Mouse (Mus musculus): ENCODE results near the gene Cluap1. TPM values are rescaled to one million over a fixed set of nuclear protein-coding genes. Genes with fewer than 3 reads are reported as not detected.
"Not testable (repeated sequence)": the region's sequence is repeated elsewhere in the genome, so short reads cannot be mapped to it uniquely, and the experiment has no call there.

Cluap1 gene
- polyA plus RNA-seq, 1 experiment from 2014 or later, result 18.4 TPM

DNA sequence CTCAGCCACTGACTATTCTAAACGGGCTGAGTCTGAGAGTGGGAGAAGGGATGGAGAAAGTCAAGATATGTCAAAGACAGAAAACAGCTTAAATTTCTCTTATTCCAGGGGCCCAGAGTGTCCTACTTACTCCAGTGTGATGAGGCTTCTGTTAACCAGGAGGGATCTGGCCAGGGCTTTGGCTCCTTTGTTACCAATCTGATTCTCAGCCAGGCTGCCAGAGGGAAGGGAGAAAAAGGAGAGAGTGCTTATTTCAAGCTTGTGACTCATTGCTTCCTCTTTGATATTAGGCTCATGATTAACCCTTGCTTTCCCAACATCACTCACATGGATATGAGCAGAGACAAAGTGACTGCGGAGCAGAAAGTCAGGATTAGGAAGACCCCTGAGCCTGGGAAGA is 50.7 kb downstream of the Cluap1 start:
- 39% methylated on average over 2 of the region's 2 CpGs for WGBS
- H3K9me3 ChIP-seq (ENCODE audit: low read length), result no peaks in the 10 kb centered on the region
- H3K27ac ChIP-seq (ENCODE audit: low read length), result no peak overlapping the region
- no peaks in the 10 kb centered on the region for H3K27me3 ChIP-seq (replicated peaks; ENCODE audit: insufficient read depth, low read length)
- H3K9ac ChIP-seq (replicated peaks; ENCODE audit: low read depth), result no peak overlapping the region
- no peak overlapping the region for H3K4me3 ChIP-seq (ENCODE audit: low read depth, low read length)
- ATAC-seq (0 out of 2 replicates have a peak, but pooled peaks have one; percentile 16), DNase-seq (ENCODE audit: low spot score) (peak; percentile 25)
- TF ChIP-seq EP300 (IDR thresholded peaks at IDR 0.05) (no peak), CTCF (IDR thresholded peaks at IDR 0.05) (no peak)
- no peak overlapping the region for H3K4me2 ChIP-seq (replicated peaks; ENCODE audit: low read depth, low read length)
- no peaks in the 10 kb centered on the region for H3K4me1 ChIP-seq (ENCODE audit: insufficient read depth, low read depth, low read length)
- H3K36me3 ChIP-seq (ENCODE audit: insufficient read depth, low read length), result no peaks in the 10 kb centered on the region

GRCm38 (mm10) chr16:3964990-3965389 is 56.4 kb downstream of the Cluap1 start:
- Histone ChIP-seq H3K4me2 (replicated peaks; ENCODE audit: low read depth, low read length) (no peak overlapping the region), H3K36me3 (ENCODE audit: insufficient read depth, low read length) (no peaks in the 10 kb centered on the region), H3K9ac (replicated peaks; ENCODE audit: low read depth) (no peak overlapping the region), H3K9me3 (ENCODE audit: low read length) (no peaks in the 10 kb centered on the region), H3K4me3 (ENCODE audit: low read depth, low read length) (no peak overlapping the region), H3K27ac (ENCODE audit: low read length) (no peak overlapping the region), H3K4me1 (ENCODE audit: insufficient read depth, low read depth, low read length) (no peaks in the 10 kb centered on the region), H3K27me3 (replicated peaks; ENCODE audit: insufficient read depth, low read length) (no peaks in the 10 kb centered on the region)
- DNase-seq (ENCODE audit: low spot score) (no peak), ATAC-seq (no peak)
- TF ChIP-seq EP300 (IDR thresholded peaks at IDR 0.05), result no peak
- no peak for TF ChIP-seq CTCF (IDR thresholded peaks at IDR 0.05)
- WGBS, result 61% methylated on average over 10 of the region's 10 CpGs

DNA sequence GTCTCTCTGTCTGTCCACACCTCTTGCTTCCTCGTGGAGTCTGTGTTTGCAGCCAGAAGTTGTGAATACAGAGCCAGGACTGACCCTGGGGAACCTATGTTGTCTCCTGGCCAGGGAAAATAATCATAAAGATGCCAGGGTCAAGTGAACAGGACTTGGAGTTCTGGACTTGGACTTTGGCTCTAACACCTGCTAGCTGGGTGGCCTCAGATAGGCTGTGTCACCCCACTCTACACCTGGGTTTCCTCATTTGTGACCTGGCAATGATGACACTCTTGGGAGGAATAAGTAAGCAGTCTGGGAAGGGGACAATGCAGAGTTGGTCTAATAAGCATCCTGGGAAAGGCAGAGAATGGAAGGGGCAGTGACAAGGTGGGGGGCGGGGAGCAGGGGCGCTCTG is 56.9 kb downstream of the Cluap1 start:
- DNase-seq (ENCODE audit: low spot score) (no peak), ATAC-seq (no peak)
- Histone ChIP-seq H3K4me2 (replicated peaks; ENCODE audit: low read depth, low read length) (no peak overlapping the region), H3K27ac (ENCODE audit: low read length) (no peak overlapping the region), H3K4me1 (ENCODE audit: insufficient read depth, low read depth, low read length) (no peaks in the 10 kb centered on the region), H3K36me3 (ENCODE audit: insufficient read depth, low read length) (no peaks in the 10 kb centered on the region), H3K4me3 (ENCODE audit: low read depth, low read length) (no peak overlapping the region), H3K9me3 (ENCODE audit: low read length) (no peaks in the 10 kb centered on the region), H3K9ac (replicated peaks; ENCODE audit: low read depth) (no peak overlapping the region), H3K27me3 (replicated peaks; ENCODE audit: insufficient read depth, low read length) (no peaks in the 10 kb centered on the region)
- WGBS, result 67% methylated on average over 3 of the region's 3 CpGs
- TF ChIP-seq EP300 (IDR thresholded peaks at IDR 0.05) (no peak), CTCF (IDR thresholded peaks at IDR 0.05) (no peak)

GRCm38 (mm10) chr16:3974456-3974855 is 65.9 kb downstream of the Cluap1 start:
- H3K9ac ChIP-seq (replicated peaks; ENCODE audit: low read depth); H3K36me3 ChIP-seq (ENCODE audit: insufficient read depth, low read length); ATAC-seq; H3K4me3 ChIP-seq (ENCODE audit: low read depth, low read length); DNase-seq (ENCODE audit: low spot score); H3K27me3 ChIP-seq (replicated peaks; ENCODE audit: insufficient read depth, low read length); H3K9me3 ChIP-seq (ENCODE audit: low read length); H3K27ac ChIP-seq (ENCODE audit: low read length); H3K4me2 ChIP-seq (replicated peaks; ENCODE audit: low read depth, low read length); H3K4me1 ChIP-seq (ENCODE audit: insufficient read depth, low read depth, low read length): not testable (repeated sequence)
- 91% methylated on average over 19 of the region's 19 CpGs for WGBS

GRCm38 (mm10) chr16:3975658-3976057 is 67.1 kb downstream of the Cluap1 start:
- TF ChIP-seq CTCF (IDR thresholded peaks at IDR 0.05) (no peak), EP300 (IDR thresholded peaks at IDR 0.05) (no peak)
- no peak for DNase-seq (ENCODE audit: low spot score)
- Histone ChIP-seq H3K36me3 (ENCODE audit: insufficient read depth, low read length) (no peaks in the 10 kb centered on the region; the same call in 1 of the 2 replicates), H3K27me3 (replicated peaks; ENCODE audit: insufficient read depth, low read length) (no peaks in the 10 kb centered on the region), H3K9me3 (ENCODE audit: low read length) (no peaks in the 10 kb centered on the region), H3K4me1 (ENCODE audit: insufficient read depth, low read depth, low read length) (no peaks in the 10 kb centered on the region), H3K27ac (ENCODE audit: low read length) (no peak overlapping the region), H3K4me3 (ENCODE audit: low read depth, low read length) (no peak overlapping the region), H3K4me2 (replicated peaks; ENCODE audit: low read depth, low read length) (no peak overlapping the region), H3K9ac (replicated peaks; ENCODE audit: low read depth) (no peak overlapping the region)
- 77% methylated on average over 7 of the region's 7 CpGs for WGBS
- ATAC-seq, result no peak

DNA sequence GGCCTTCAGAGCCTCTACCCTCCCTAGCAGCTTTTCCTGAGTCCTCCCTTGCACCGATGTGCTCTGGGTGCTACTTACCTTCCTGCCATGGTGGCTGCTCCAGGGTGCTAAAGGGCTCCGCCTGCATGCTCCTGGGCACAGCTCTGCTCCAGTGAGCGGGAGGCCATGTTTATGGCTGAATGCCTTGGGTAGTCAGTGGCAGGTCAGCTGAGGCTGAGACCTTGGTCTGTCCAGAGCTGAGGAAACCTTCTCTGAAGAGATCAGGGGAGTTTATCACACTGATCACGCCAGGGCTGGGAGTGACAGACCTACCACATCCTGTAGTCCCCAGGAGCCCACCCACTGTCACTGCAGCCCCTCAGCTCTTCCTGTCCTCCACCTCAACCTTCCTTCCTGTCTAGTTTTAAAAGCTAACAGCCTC is 67.7 kb downstream of the Cluap1 start, which contains the start of gene Nlrc3:
Nlrc3 (minus strand) TSS at position 382 of the 421 bp plus-strand sequence.
- H3K36me3 ChIP-seq (ENCODE audit: insufficient read depth, low read length), result peaks cover 5% of the 10 kb centered on the region; the same call in 1 of the 2 replicates
- WGBS, result 51% methylated on average over 4 of the region's 4 CpGs
- no peaks in the 10 kb centered on the region for H3K4me1 ChIP-seq (ENCODE audit: insufficient read depth, low read depth, low read length)
- TF ChIP-seq CTCF (IDR thresholded peaks at IDR 0.05) (no peak), EP300 (IDR thresholded peaks at IDR 0.05) (no peak)
- no peaks in the 10 kb centered on the region for H3K9me3 ChIP-seq (ENCODE audit: low read length)
- H3K4me2 ChIP-seq (replicated peaks; ENCODE audit: low read depth, low read length), result 0 out of 2 replicates have a peak within 1 kb of the TSS, but pooled peaks have one; percentile 14
- no peaks in the 10 kb centered on the region for H3K27me3 ChIP-seq (replicated peaks; ENCODE audit: insufficient read depth, low read length)
- DNase-seq (ENCODE audit: low spot score) (no peak), ATAC-seq (peak; percentile 59)
- no peak within 1 kb of the TSS for H3K27ac ChIP-seq (ENCODE audit: low read length)
- no peak within 1 kb of the TSS for H3K9ac ChIP-seq (replicated peaks; ENCODE audit: low read depth)
- H3K4me3 ChIP-seq (ENCODE audit: low read depth, low read length), result no peak within 1 kb of the TSS

GRCm38 (mm10) chr16:3976712-3977111 is 68.1 kb downstream of the Cluap1 start:
- H3K9me3 ChIP-seq (ENCODE audit: low read length), result no peaks in the 10 kb centered on the region
- no peaks in the 10 kb centered on the region for H3K27me3 ChIP-seq (replicated peaks; ENCODE audit: insufficient read depth, low read length)
- no peak overlapping the region for H3K9ac ChIP-seq (replicated peaks; ENCODE audit: low read depth)
- DNase-seq (ENCODE audit: low spot score) (no peak), ATAC-seq (no peak)
- H3K27ac ChIP-seq (ENCODE audit: low read length), result no peak overlapping the region
- H3K4me1 ChIP-seq (ENCODE audit: insufficient read depth, low read depth, low read length), result no peaks in the 10 kb centered on the region
- no peak for TF ChIP-seq CTCF (IDR thresholded peaks at IDR 0.05)
- no peak for TF ChIP-seq EP300 (IDR thresholded peaks at IDR 0.05)
- peaks cover 7% of the 10 kb centered on the region; the same call in 1 of the 2 replicates for H3K36me3 ChIP-seq (ENCODE audit: insufficient read depth, low read length)
- H3K4me2 ChIP-seq (replicated peaks; ENCODE audit: low read depth, low read length), result no peak overlapping the region
- 22% methylated on average over 3 of the region's 3 CpGs for WGBS
- no peak overlapping the region for H3K4me3 ChIP-seq (ENCODE audit: low read depth, low read length)
